Mouse (Mus musculus) kidney, adult 2 months (tissue): ENCODE results near the gene Gatc.
A peak's percentile ranks its signal among the peaks of the same experiment; 100 is the strongest.

Experiments used
- CTCF ChIP-seq: fragments of 200-500 bp; conservative IDR thresholded peaks from 2 replicates; pipeline ENCODE4 v1.5.1; 2011; ENCODE audit warnings: low read depth, mild to moderate bottlenecking, control low read depth, low read length, moderate library complexity, mixed read lengths; ENCODE audit not compliant: insufficient read depth, insufficient read length
- POLR2A ChIP-seq: fragments of 200-500 bp; IDR thresholded peaks from one replicate; pipeline ENCODE4 v1.6.1; 2011; ENCODE audit warnings: low read depth, low read length, control low read depth

- TF ChIP-seq POLR2A (no peak), CTCF (0 out of 2 replicates have a peak, but pooled peaks have one; percentile 16)
Measured at GRCm38 (mm10) chr5:115300035-115300744, 40.8 kb downstream of the Gatc start.
